Mouse (Mus musculus) liver, postnatal 0 days (tissue): Measurements from ENCODE around the gene Sptbn4. TPM values are rescaled to one million over a fixed set of nuclear protein-coding genes. Genes with fewer than 3 reads are reported as not detected.

ENCODE experiments used
- ATAC-seq: fragments of 200-750 bp; cut with Nextera tagmentation; 2 replicates; pipeline ENCODE4 v1.8.0; 2017; ENCODE audit warnings: mild to moderate bottlenecking, moderate library complexity
- DNase-seq: peaks from one replicate; pipeline ENCODE4 v3.0.0-alpha.2; 2016
- H3K27ac ChIP-seq: fragments of 300-500 bp; sonication (generic); 2 replicates; pipeline ENCODE4 v1.5.1; 2014; ENCODE audit warnings: antibody characterized with exemption, moderate library complexity, mild to moderate bottlenecking, low read depth
- H3K27me3 ChIP-seq: fragments of 300-500 bp; sonication (generic); 2 replicates; pipeline ENCODE4 v1.6.1; 2014; ENCODE audit warnings: low read length, control low read depth, mixed read lengths; ENCODE audit not compliant: insufficient read depth
- H3K36me3 ChIP-seq: fragments of 300-500 bp; sonication (generic); replicated peaks from 2 replicates; pipeline ENCODE4 v1.6.1; 2014; ENCODE audit warnings: mild to moderate bottlenecking, control low read depth, low read length, moderate library complexity, mixed read lengths; ENCODE audit not compliant: insufficient read depth
- H3K4me1 ChIP-seq: fragments of 300-500 bp; sonication (generic); 2 replicates; pipeline ENCODE4 v1.6.1; 2014; ENCODE audit warnings: antibody characterized with exemption, mild to moderate bottlenecking, control low read depth; ENCODE audit not compliant: insufficient read depth
- H3K4me2 ChIP-seq: fragments of 300-500 bp; sonication (generic); 2 replicates; pipeline ENCODE4 v1.6.1; 2014; ENCODE audit warnings: low read depth, mild to moderate bottlenecking, low read length, moderate library complexity, mixed read lengths
- H3K4me3 ChIP-seq: fragments of 300-500 bp; sonication (generic); 2 replicates; pipeline ENCODE4 v1.5.1; 2014; ENCODE audit warnings: low read depth, low read length
- H3K9ac ChIP-seq: fragments of 300-500 bp; sonication (generic); replicated peaks from 2 replicates; pipeline ENCODE4 v1.6.1; 2014; ENCODE audit warnings: mild to moderate bottlenecking, moderate library complexity
- H3K9me3 ChIP-seq: fragments of 300-500 bp; sonication (generic); 2 replicates; pipeline ENCODE4 v1.6.1; 2016; ENCODE audit warnings: mild to moderate bottlenecking, control low read depth, low read length, mixed read lengths
- CTCF ChIP-seq: sonication (generic); IDR thresholded peaks from 2 replicates; pipeline ENCODE4 v1.5.1; 2016; ENCODE audit warnings: antibody characterized with exemption, low read depth
- EP300 ChIP-seq: IDR thresholded peaks from 2 replicates; pipeline ENCODE4 v1.6.1; 2016; ENCODE audit warnings: antibody characterized with exemption, low read depth, mild to moderate bottlenecking
- WGBS: fragments of 180-500 bp; shearing (Covaris S2); extraction: QIAGEN DNeasy Blood & Tissue Kit; methylation state at CpG from one replicate; pipeline ENCODE4 v1.1.7; 2014; ENCODE audit not compliant: insufficient replicate concordance; 5-methylcytosine and 5-hydroxymethylcytosine counted together
- polyA plus RNA-seq: library from polyadenylated mRNA; unstranded; fragments of >200 nt; fragmentation: Nextera tagmentation; extraction: Ambion mirVana; gene quantifications from 2 replicates; pipeline ENCODE4 v1.2.1, GENCODE M21; 2015

Gene Sptbn4
- polyA plus RNA-seq, 1 experiment from 2014 or later = 0.02 TPM

DNA sequence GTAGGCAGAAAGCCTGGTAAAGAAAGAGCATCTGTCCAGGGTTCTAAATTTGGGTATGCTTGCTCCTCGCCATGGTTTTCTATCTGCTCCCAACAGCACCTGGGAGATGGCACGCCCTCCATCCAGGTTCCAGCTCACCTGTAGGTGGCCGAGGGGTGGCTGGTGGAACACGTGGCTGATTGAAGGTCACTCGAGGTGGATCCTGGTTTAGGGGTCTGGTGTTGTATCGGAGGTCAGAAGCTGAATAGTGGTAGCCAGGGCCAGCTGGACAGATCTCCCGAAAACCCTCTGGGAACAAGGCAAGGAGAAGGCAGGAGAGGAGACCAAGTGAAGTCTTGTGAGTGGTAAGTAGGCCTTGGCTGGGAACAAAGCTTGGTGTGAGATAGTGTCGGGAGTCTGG is 120.0 kb downstream of the Sptbn4 start:
- Histone ChIP-seq H3K27me3 (peaks cover 79% of the 10 kb centered on the region), H3K27ac (no peak overlapping the region), H3K36me3 (no peaks in the 10 kb centered on the region), H3K4me3 (no peak overlapping the region), H3K4me1 (peaks cover 21% of the 10 kb centered on the region), H3K4me2 (no peak overlapping the region), H3K9ac (no peak overlapping the region), H3K9me3 (no peaks in the 10 kb centered on the region)
- TF ChIP-seq CTCF (no peak), EP300 (no peak)
- WGBS = 75% methylated on average over 8 of the region's 8 CpGs
- ATAC-seq (no peak), DNase-seq (no peak)

- H3K4me2 ChIP-seq = peak overlapping the region; percentile 56; the same call in 1 of the 2 replicates
Measured at GRCm38 (mm10) chr7:27326101-27326880, 121.2 kb downstream of the Sptbn4 start.

GRCm38 (mm10) chr7:27325697-27326096 is 121.8 kb downstream of the Sptbn4 start:
- ATAC-seq = peak; percentile 22; the same call in 1 of the 2 replicates

More at GRCm38 (mm10) chr7:27326101-27326880, 121.2 kb downstream of the Sptbn4 start:
- ATAC-seq (no peak), DNase-seq (no peak)
- no peak overlapping the region for H3K9ac ChIP-seq
- no peak overlapping the region for H3K27ac ChIP-seq
- H3K4me3 ChIP-seq = no peak overlapping the region
- TF ChIP-seq CTCF (no peak), EP300 (no peak)
- H3K4me1 ChIP-seq = peaks cover 21% of the 10 kb centered on the region
- no peaks in the 10 kb centered on the region for H3K36me3 ChIP-seq
- no peaks in the 10 kb centered on the region for H3K9me3 ChIP-seq
- peaks cover 67% of the 10 kb centered on the region for H3K27me3 ChIP-seq
- 41% methylated on average over 34 of the region's 34 CpGs for WGBS

GRCm38 (mm10) chr7:27324928-27325327 is 122.6 kb downstream of the Sptbn4 start:
- no peak overlapping the region for H3K27ac ChIP-seq

More at GRCm38 (mm10) chr7:27325697-27326096, 121.8 kb downstream of the Sptbn4 start:
- no peaks in the 10 kb centered on the region for H3K9me3 ChIP-seq
- no peak for DNase-seq
- H3K4me3 ChIP-seq = no peak overlapping the region
- 6% methylated on average over 24 of the region's 24 CpGs for WGBS
- H3K4me1 ChIP-seq = peaks cover 16% of the 10 kb centered on the region
- H3K4me2 ChIP-seq = peak overlapping the region; percentile 56
- H3K9ac ChIP-seq = no peak overlapping the region
- no peak for TF ChIP-seq EP300
- TF ChIP-seq CTCF = no peak
- H3K36me3 ChIP-seq = no peaks in the 10 kb centered on the region
- no peak overlapping the region for H3K27ac ChIP-seq
- peaks cover 61% of the 10 kb centered on the region for H3K27me3 ChIP-seq

DNA sequence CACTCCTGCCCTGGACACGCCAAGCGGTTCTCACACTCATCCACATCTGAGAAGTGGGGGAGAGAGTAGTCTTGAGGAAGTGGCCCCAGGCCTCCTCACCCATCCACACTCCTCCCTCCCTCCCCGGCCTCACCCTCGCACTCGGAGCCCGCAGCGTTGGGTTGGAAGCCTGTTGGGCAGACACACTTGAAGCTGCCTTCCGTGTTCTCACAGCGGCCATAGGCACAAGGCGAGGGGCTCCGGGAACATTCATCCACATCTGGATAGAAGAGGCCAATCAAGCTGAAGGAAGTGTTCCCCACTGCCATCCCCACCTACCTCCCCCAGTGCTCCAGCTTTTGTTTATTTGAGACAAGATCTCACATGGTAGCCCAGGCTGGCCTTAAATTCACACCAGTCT is 123.3 kb downstream of the Sptbn4 start:
- DNase-seq (no peak), ATAC-seq (no peak)
- Histone ChIP-seq H3K4me1 (peaks cover 3% of the 10 kb centered on the region; the same call in 1 of the 2 replicates), H3K4me2 (no peak overlapping the region), H3K9ac (no peak overlapping the region), H3K27me3 (peaks cover 46% of the 10 kb centered on the region), H3K9me3 (no peaks in the 10 kb centered on the region), H3K36me3 (no peaks in the 10 kb centered on the region), H3K27ac (no peak overlapping the region), H3K4me3 (no peak overlapping the region)
- no peak for TF ChIP-seq CTCF
- no peak for TF ChIP-seq EP300
- WGBS = 90% methylated on average over 11 of the region's 11 CpGs

More at GRCm38 (mm10) chr7:27324928-27325327, 122.6 kb downstream of the Sptbn4 start:
- TF ChIP-seq CTCF (no peak), EP300 (no peak)
- 49% methylated on average over 18 of the region's 20 CpGs for WGBS
- Histone ChIP-seq H3K4me1 (peaks cover 9% of the 10 kb centered on the region), H3K4me3 (no peak overlapping the region), H3K9me3 (no peaks in the 10 kb centered on the region), H3K27me3 (peaks cover 53% of the 10 kb centered on the region), H3K9ac (no peak overlapping the region), H3K4me2 (no peak overlapping the region), H3K36me3 (no peaks in the 10 kb centered on the region)
- ATAC-seq (no peak), DNase-seq (peak; percentile 13)

DNA sequence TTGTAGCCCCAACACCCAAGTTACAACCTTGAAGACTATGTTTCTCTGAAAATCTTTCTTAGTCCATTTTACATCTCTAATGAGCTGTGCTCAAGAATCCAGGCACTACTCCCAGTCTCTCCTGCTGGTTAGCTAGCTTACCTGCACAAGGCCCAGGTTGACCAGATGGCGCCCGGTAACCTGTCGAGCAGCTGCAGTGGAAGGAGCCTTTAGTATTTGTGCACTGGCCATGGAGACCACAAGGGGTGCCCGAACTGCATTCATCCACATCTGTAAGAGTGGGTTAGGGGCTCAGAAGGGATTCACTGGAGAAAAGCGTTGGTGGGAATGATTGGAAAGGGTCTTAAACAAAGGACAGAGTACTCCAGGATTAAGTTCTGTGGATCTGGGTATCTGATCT is 124.5 kb downstream of the Sptbn4 start:
- 79% methylated on average over 5 of the region's 5 CpGs for WGBS
- Histone ChIP-seq H3K9me3 (no peaks in the 10 kb centered on the region), H3K27me3 (peaks cover 36% of the 10 kb centered on the region), H3K4me1 (peaks cover 3% of the 10 kb centered on the region; the same call in 1 of the 2 replicates), H3K36me3 (no peaks in the 10 kb centered on the region), H3K4me3 (no peak overlapping the region), H3K4me2 (no peak overlapping the region), H3K27ac (no peak overlapping the region), H3K9ac (no peak overlapping the region)
- DNase-seq = no peak
- no peak for ATAC-seq
- no peak for TF ChIP-seq CTCF
- TF ChIP-seq EP300 = no peak
